Mouse (Mus musculus) kidney, postnatal 25 days (tissue): ENCODE data around the gene Twf2.

Experiments
- DNase-seq, 2 experiments: peaks; one replicate each; pipeline ENCODE4 v3.0.0; 2021; ENCODE audit warnings: mixed read lengths in 2 of 2

Gene Twf2

DNA sequence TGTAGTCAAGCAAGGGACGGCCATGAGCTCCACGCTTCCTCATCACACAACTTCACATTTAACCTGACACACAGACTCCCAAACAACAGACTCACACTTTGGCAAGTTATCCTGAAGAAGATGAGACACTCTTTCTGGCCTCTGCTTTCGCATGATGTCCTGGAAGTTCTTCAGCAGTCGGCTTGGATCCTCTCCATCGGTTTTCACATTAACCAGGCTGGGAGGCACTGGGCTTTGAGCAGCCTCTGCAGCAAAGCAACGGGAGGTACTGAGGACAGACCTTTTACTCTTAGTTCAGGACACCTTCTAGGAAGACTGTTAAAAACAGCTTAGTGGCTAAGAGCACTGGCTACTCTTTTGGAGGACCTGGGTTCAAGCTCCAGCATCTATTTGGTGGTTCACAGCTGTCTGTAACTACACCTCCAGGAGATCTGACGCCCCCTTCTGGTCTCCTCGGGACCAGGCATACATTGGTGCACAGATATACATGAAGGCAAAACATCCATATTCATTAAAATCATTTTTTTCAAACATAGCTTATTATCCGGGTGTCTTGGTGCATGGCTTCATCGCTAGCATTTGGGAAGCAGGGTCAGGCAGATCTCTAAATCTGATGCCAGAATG lies 38.7 kb downstream of the Twf2 start:
- DNase-seq, result peak; percentile 77 to 85

GRCm38 (mm10) chr9:106242813-106243488 lies 40.0 kb downstream of the Twf2 start:
- peak; percentile 40 to 76 for DNase-seq

GRCm38 (mm10) chr9:106249550-106249949 lies 46.6 kb downstream of the Twf2 start:
- peak; percentile 22 to 61 for DNase-seq

GRCm38 (mm10) chr9:106250245-106250644 lies 47.3 kb downstream of the Twf2 start:
- DNase-seq, result no peak

- peak in 1 of 2 experiments; percentile 29 for DNase-seq
Measured at GRCm38 (mm10) chr9:106251066-106251465, 48.2 kb downstream of the Twf2 start.

DNA sequence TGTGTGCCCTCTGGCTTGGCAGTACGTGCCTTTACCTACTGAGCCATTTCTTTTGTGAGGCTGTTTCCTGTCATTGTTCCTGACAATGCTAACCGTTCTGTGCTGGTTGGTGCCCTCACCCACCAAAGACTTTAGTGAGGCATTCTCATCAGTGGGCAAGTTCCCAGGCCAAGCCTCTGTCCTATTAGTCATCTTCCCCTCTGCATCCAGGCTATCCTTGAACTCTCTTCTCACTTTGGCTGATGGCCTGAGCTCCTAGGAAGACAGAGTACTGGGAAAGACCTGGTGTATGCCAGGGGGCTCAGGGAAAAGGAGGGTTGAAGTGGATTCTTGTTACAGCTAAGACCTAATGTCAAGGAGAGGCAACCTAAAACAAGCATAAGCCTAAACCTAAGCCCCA lies 51.1 kb downstream of the Twf2 start:
- no peak for DNase-seq

- no peak for DNase-seq
Measured at GRCm38 (mm10) chr9:106258412-106258811, 55.5 kb downstream of the Twf2 start.

DNA sequence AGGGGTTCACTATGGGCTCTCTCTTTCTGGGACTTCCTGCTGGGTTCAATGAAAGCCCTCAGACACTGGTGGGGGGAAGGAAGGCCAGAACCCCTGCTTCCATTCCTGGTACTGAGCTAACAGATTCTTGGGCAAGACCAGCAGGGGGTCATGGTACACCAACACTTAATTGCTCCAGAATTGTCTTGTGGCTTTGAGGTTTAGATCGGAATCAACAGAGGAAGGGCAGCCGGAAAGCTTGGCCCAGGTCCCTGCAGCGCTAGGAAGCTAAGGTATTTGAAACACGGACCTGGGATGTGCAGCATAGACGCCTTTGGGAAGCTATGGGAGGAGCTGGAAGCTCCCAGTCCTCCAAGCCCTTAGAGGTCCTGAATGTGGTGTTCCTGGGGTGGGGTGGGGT lies 56.1 kb downstream of the Twf2 start:
- DNase-seq, result no peak

- peak in 1 of 2 experiments; percentile 28 for DNase-seq
Measured at GRCm38 (mm10) chr9:106261058-106261457, 58.1 kb downstream of the Twf2 start.

- DNase-seq, result no peak
Measured at GRCm38 (mm10) chr9:106261491-106261890, 58.6 kb downstream of the Twf2 start.

- DNase-seq, result no peak
Measured at GRCm38 (mm10) chr9:106262075-106262474, 59.2 kb downstream of the Twf2 start.

DNA sequence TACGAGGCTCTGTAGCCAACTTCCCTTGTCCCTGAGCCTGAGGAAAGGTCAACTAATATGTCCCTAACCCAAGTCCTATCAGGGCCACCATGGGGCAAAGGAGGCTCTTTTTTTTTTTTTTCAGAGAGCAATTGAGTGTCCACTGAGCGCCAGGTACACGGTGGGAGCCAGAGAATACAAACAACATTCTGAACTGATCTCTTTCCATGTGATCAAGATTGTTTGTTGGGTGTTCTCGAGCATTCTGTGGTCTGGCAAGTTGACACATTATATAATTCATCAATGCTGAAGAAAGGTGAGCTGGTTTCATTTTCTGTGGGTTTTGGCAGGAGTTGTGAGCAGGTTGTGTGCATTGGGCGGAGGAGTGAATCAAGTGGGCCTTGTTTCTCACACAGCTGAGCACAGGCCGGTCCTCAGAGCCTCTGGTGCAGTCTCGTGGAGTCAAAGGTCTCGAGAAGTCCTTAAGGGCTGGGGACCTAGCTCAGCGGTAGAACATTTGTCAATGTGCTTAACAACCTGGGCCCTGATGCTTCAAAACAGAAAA lies 60.5 kb downstream of the Twf2 start:
- no peak for DNase-seq
